Mouse (Mus musculus): ENCODE measurements around the gene Agpat1. TPM values are rescaled to one million over a fixed set of nuclear protein-coding genes. Genes with fewer than 3 reads are reported as not detected.

Gene Agpat1
- total RNA-seq, 2 experiments from 2014 or later: 161 to 177 TPM

- no peak for DNase-seq (ENCODE audit: low spot score in 2 of 2)
- intact Hi-C loops (cut with DNase I): loop anchor here (5.0 kb wide), 1 partner anchor 269 kb away; the partner anchor contains the start of genes C2 and Ehmt2
Measured at GRCm38 (mm10) chr17:34627943-34628643, 24.0 kb downstream of the Agpat1 start, which contains the start of gene Ppt2. TSS of gene Ppt2 (minus strand) at chr17:34628510.

- intact Hi-C loops (cut with DNase I): loop anchor here (5.0 kb wide), 1 partner anchor 269 kb away; the partner anchor contains the start of genes C2 and Ehmt2
- no peak for DNase-seq (ENCODE audit: low spot score in 2 of 2)
Measured at GRCm38 (mm10) chr17:34628644-34628967, 24.5 kb downstream of the Agpat1 start.

GRCm38 (mm10) chr17:34629221-34629751, 25.2 kb downstream of the Agpat1 start, which contains the start of gene Prrt1:
TSS of gene Prrt1 (plus strand) at chr17:34629533.
- intact Hi-C loops (cut with DNase I): loop anchor here (5.0 kb wide), 1 partner anchor 268 kb away; the partner anchor contains the start of genes C2 and Ehmt2
- DNase-seq (ENCODE audit: low spot score in 2 of 2): peak; percentile 64 to 68

- intact Hi-C loops (cut with DNase I): loop anchor here (5.0 kb wide), 2 partner anchors 33 to 267 kb away; partner anchors contain the start of genes Ager, C2 and Ehmt2
Measured at GRCm38 (mm10) chr17:34629796-34630603, 25.9 kb downstream of the Agpat1 start.

GRCm38 (mm10) chr17:34630761-34631301, 26.8 kb downstream of the Agpat1 start:
- DNase-seq (ENCODE audit: low spot score in 2 of 2): peak in 1 of 2 experiments; percentile 70

More at GRCm38 (mm10) chr17:34629796-34630603, 25.9 kb downstream of the Agpat1 start:
- DNase-seq (ENCODE audit: low spot score in 2 of 2): no peak

GRCm38 (mm10) chr17:34631647-34632046, 27.6 kb downstream of the Agpat1 start:
- intact Hi-C loops (cut with DNase I): loop anchor here (5.0 kb wide), 1 partner anchor 34 kb away; the partner anchor contains the start of gene Ager
- no peak for DNase-seq (ENCODE audit: low spot score in 2 of 2)

More at GRCm38 (mm10) chr17:34630761-34631301, 26.8 kb downstream of the Agpat1 start:
- intact Hi-C loops (cut with DNase I): loop anchor here (5.0 kb wide), 1 partner anchor 34 kb away; the partner anchor contains the start of gene Ager

- DNase-seq (ENCODE audit: low spot score in 2 of 2): peak; percentile 86 to 90
- intact Hi-C loops (cut with DNase I): loop anchor here (5.0 kb wide), 1 partner anchor 35 kb away; the partner anchor contains the start of gene Ager
Measured at GRCm38 (mm10) chr17:34632261-34632691, 28.2 kb downstream of the Agpat1 start.

- no peak for DNase-seq (ENCODE audit: low spot score in 2 of 2)
- intact Hi-C loops (cut with DNase I): no loop called here
Measured at GRCm38 (mm10) chr17:34635671-34636070, 31.6 kb downstream of the Agpat1 start.

GRCm38 (mm10) chr17:34637459-34637858, 33.4 kb downstream of the Agpat1 start:
- DNase-seq (ENCODE audit: low spot score in 2 of 2): no peak
- intact Hi-C loops (cut with DNase I): no loop called here

- intact Hi-C loops (cut with DNase I): no loop called here
- DNase-seq (ENCODE audit: low spot score in 2 of 2): no peak
Measured at GRCm38 (mm10) chr17:34639461-34640255, 35.6 kb downstream of the Agpat1 start.

GRCm38 (mm10) chr17:34640778-34641601, 36.9 kb downstream of the Agpat1 start:
- intact Hi-C loops (cut with DNase I): no loop called here
- no peak for DNase-seq (ENCODE audit: low spot score in 2 of 2)

GRCm38 (mm10) chr17:34641945-34642344, 37.9 kb downstream of the Agpat1 start:
- no peak for DNase-seq (ENCODE audit: low spot score in 2 of 2)
- intact Hi-C loops (cut with DNase I): no loop called here

- no peak for DNase-seq (ENCODE audit: low spot score in 2 of 2)
- intact Hi-C loops (cut with DNase I): no loop called here
Measured at GRCm38 (mm10) chr17:34643379-34643778, 39.3 kb downstream of the Agpat1 start.

- intact Hi-C loops (cut with DNase I): no loop called here
- no peak for DNase-seq (ENCODE audit: low spot score in 2 of 2)
Measured at GRCm38 (mm10) chr17:34643944-34644343, 39.9 kb downstream of the Agpat1 start.

- intact Hi-C loops (cut with DNase I): no loop called here
Measured at GRCm38 (mm10) chr17:34644608-34645007, 40.5 kb downstream of the Agpat1 start, which contains the start of gene Fkbpl. TSS of gene Fkbpl (plus strand) at chr17:34644764.

GRCm38 (mm10) chr17:34645256-34645829, 41.3 kb downstream of the Agpat1 start:
- no peak for DNase-seq (ENCODE audit: low spot score in 2 of 2)
- intact Hi-C loops (cut with DNase I): no loop called here

More at GRCm38 (mm10) chr17:34644608-34645007, 40.5 kb downstream of the Agpat1 start, which contains the start of gene Fkbpl:
- peak; percentile 92 to 96 for DNase-seq (ENCODE audit: low spot score in 2 of 2)

GRCm38 (mm10) chr17:34645831-34646511, 41.9 kb downstream of the Agpat1 start:
- no peak for DNase-seq (ENCODE audit: low spot score in 2 of 2)

More at GRCm38 (mm10) chr17:34645831-34646511, 41.9 kb downstream of the Agpat1 start:
- intact Hi-C loops (cut with DNase I): no loop called here

All from left cerebral cortex, postnatal 36 days (tissue).